Mouse (Mus musculus): ENCODE results near the gene Scg3. TPM values are rescaled to one million over a fixed set of nuclear protein-coding genes. Genes with fewer than 3 reads are reported as not detected.
A peak's percentile ranks its signal among the peaks of the same experiment; 100 is the strongest.

The Scg3 gene
- 123 and 139 TPM in 2 replicates for polyA plus RNA-seq (2015; fragmentation: Nextera tagmentation; extraction: Ambion mirVana)

GRCm38 (mm10) chr9:75683426-75684191, at the start of gene Scg3:
TSS of gene Scg3 (minus strand) at chr9:75684056.
- Histone ChIP-seq H3K9ac (replicated peaks) (peak within 1 kb of the TSS; percentile 85), H3K36me3 (peaks cover 22% of the 10 kb centered on the region), H3K4me2 (replicated peaks) (peak within 1 kb of the TSS; percentile 61), H3K4me1 (replicated peaks) (peaks cover 26% of the 10 kb centered on the region), H3K9me3 (no peaks in the 10 kb centered on the region), H3K4me3 (replicated peaks) (peak within 1 kb of the TSS; percentile 78), H3K27ac (peak within 1 kb of the TSS; percentile 92), H3K27me3 (no peaks in the 10 kb centered on the region)
- WGBS, result 3% methylated on average over 41 of the region's 42 CpGs
- ATAC-seq, result peak; percentile 100

GRCm38 (mm10) chr9:75719952-75720687, 36.3 kb upstream of the Scg3 start:
- Histone ChIP-seq H3K9ac (replicated peaks) (no peak overlapping the region), H3K4me1 (replicated peaks) (no peaks in the 10 kb centered on the region), H3K9me3 (no peaks in the 10 kb centered on the region), H3K27ac (no peak overlapping the region), H3K36me3 (no peaks in the 10 kb centered on the region), H3K27me3 (no peaks in the 10 kb centered on the region), H3K4me3 (replicated peaks) (no peak overlapping the region), H3K4me2 (replicated peaks) (no peak overlapping the region)
- 51% methylated on average over 11 of the region's 11 CpGs for WGBS
- ATAC-seq, result peak; percentile 78

- Histone ChIP-seq H3K4me3 (replicated peaks) (no peak overlapping the region), H3K36me3 (no peaks in the 10 kb centered on the region), H3K4me2 (replicated peaks) (no peak overlapping the region), H3K27ac (no peak overlapping the region), H3K27me3 (no peaks in the 10 kb centered on the region), H3K4me1 (replicated peaks) (no peaks in the 10 kb centered on the region), H3K9ac (replicated peaks) (no peak overlapping the region), H3K9me3 (no peaks in the 10 kb centered on the region)
- 76% methylated on average over 3 of the region's 3 CpGs for WGBS
- ATAC-seq, result no peak
These were observed 35.6 kb upstream of the Scg3 start for GRCm38 (mm10) chr9:75719481-75719880.

- H3K36me3 ChIP-seq, result peaks cover 11% of the 10 kb centered on the region
- 44% methylated on average over 3 of the region's 3 CpGs for WGBS
- H3K9ac ChIP-seq (replicated peaks), result peak overlapping the region; percentile 85
- H3K4me2 ChIP-seq (replicated peaks), result peak overlapping the region; percentile 61
- H3K27me3 ChIP-seq, result no peaks in the 10 kb centered on the region
- ATAC-seq, result no peak
- H3K4me1 ChIP-seq (replicated peaks), result peaks cover 26% of the 10 kb centered on the region
- peak overlapping the region; percentile 78 for H3K4me3 ChIP-seq (replicated peaks)
- H3K9me3 ChIP-seq, result peaks cover 3% of the 10 kb centered on the region; the same call in 1 of the 2 replicates
- H3K27ac ChIP-seq, result peak overlapping the region; percentile 92
These were observed 916 bp upstream of the Scg3 start for GRCm38 (mm10) chr9:75684772-75685171.

DNA sequence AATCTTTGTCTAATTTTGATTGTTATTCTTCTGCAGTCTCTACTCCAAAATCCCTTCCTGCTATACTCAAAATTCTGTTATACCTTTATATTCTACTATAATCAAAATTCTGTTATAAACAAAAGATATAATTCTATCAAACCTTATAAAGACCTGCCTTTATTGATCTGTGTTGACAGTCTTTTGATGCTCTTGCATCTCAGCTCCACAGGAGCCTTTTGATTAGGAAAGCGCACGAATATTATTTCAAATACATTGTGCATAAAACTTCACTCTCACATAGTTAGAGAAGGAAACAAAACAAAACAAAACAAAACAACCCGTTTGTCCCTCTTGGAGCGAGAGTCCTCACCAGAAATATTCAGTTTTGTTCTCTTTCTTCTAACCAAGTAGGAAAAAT, 436 bp upstream of the Scg3 start:
- H3K4me1 ChIP-seq (replicated peaks), result peaks cover 26% of the 10 kb centered on the region
- H3K36me3 ChIP-seq, result peaks cover 15% of the 10 kb centered on the region
- ATAC-seq, result peak; percentile 5; the same call in 1 of the 2 replicates
- no peaks in the 10 kb centered on the region for H3K27me3 ChIP-seq
- H3K4me3 ChIP-seq (replicated peaks), result peak overlapping the region; percentile 78
- peak overlapping the region; percentile 61 for H3K4me2 ChIP-seq (replicated peaks)
- H3K9ac ChIP-seq (replicated peaks), result peak overlapping the region; percentile 85
- no peaks in the 10 kb centered on the region for H3K9me3 ChIP-seq
- peak overlapping the region; percentile 92 for H3K27ac ChIP-seq
- WGBS, result 56% methylated on average over 4 of the region's 4 CpGs

GRCm38 (mm10) chr9:75680606-75681005, 3.2 kb downstream of the Scg3 start:
- no peak overlapping the region for H3K4me3 ChIP-seq (replicated peaks)

DNA sequence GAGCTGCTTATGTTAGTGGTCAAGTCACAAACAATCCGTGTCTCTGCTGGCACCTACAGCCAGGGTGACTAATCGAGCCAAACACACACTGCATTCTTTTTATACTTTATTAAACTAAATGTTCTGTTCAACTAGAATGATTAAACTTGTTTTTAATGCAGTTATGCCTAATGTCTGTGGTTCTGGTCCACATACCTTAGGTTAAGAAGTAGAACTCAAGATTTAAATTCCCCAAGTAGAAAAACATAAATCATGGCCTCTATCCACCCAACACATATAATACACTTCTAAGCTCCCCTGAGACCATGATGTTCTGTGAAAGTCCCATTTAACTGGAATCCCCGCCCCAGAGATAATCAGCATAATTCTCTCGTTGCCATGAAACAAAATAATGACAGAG, 4.2 kb downstream of the Scg3 start:
- H3K27me3 ChIP-seq, result no peaks in the 10 kb centered on the region
- H3K36me3 ChIP-seq, result peaks cover 59% of the 10 kb centered on the region
- WGBS, result 71% methylated on average over 4 of the region's 4 CpGs
- ATAC-seq, result no peak
- H3K9me3 ChIP-seq, result no peaks in the 10 kb centered on the region
- H3K4me2 ChIP-seq (replicated peaks), result no peak overlapping the region
- no peak overlapping the region for H3K4me3 ChIP-seq (replicated peaks)
- H3K27ac ChIP-seq, result no peak overlapping the region
- peaks cover 24% of the 10 kb centered on the region for H3K4me1 ChIP-seq (replicated peaks)
- H3K9ac ChIP-seq (replicated peaks), result no peak overlapping the region

More at GRCm38 (mm10) chr9:75680606-75681005, 3.2 kb downstream of the Scg3 start:
- ATAC-seq, result no peak
- no peaks in the 10 kb centered on the region for H3K27me3 ChIP-seq
- H3K4me1 ChIP-seq (replicated peaks), result peaks cover 26% of the 10 kb centered on the region
- no peak overlapping the region for H3K9ac ChIP-seq (replicated peaks)
- no peak overlapping the region for H3K4me2 ChIP-seq (replicated peaks)
- H3K9me3 ChIP-seq, result no peaks in the 10 kb centered on the region
- WGBS, result 91% methylated on average over 5 of the region's 5 CpGs
- peaks cover 49% of the 10 kb centered on the region for H3K36me3 ChIP-seq
- no peak overlapping the region for H3K27ac ChIP-seq

DNA sequence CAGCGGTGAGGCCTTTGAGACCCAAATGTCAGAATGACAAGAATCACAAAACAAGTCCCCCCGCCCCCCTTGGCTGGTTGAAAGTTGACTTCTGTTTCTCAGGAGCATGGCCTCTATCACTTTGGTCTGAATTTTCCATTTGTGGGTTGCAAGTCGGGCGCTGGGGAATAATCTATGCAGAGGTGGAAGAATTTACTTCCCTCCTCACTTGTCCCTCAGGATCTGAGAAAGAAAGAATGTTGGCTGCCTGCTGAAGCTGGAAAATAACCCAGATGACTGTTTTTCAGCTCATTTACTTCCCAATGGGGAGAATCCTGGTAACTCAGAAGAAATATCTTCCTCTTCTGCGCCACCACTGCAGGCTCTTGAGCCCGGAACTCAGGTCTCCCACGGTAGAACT, 5.5 kb downstream of the Scg3 start:
- no peak for ATAC-seq
- Histone ChIP-seq H3K4me3 (replicated peaks) (no peak overlapping the region), H3K27me3 (no peaks in the 10 kb centered on the region), H3K27ac (no peak overlapping the region), H3K36me3 (peaks cover 72% of the 10 kb centered on the region), H3K9ac (replicated peaks) (no peak overlapping the region), H3K4me1 (replicated peaks) (peaks cover 22% of the 10 kb centered on the region), H3K9me3 (no peaks in the 10 kb centered on the region), H3K4me2 (replicated peaks) (no peak overlapping the region)
- WGBS, result 85% methylated on average over 7 of the region's 7 CpGs

DNA sequence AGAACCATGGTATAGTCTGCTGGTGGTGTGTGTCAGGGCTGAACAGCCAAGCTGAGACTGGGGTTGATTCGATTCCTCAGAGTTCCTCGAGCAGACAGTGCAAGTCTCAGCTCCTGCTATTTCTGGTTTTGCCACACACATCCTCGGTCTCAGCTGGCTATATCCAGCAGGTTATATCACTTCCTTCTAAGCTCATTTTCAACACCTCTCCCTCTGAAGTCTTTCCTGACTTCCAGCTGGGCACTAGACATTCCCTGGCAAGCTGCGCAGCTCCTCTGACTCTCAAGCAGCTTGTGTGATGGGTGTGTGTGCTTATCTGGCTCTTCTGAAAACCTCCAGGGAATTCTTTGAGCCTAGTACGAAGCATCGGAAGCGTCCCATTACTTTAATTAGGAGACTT, 7.6 kb downstream of the Scg3 start:
- H3K4me2 ChIP-seq (replicated peaks), result no peak overlapping the region
- WGBS, result 80% methylated on average over 7 of the region's 7 CpGs

DNA sequence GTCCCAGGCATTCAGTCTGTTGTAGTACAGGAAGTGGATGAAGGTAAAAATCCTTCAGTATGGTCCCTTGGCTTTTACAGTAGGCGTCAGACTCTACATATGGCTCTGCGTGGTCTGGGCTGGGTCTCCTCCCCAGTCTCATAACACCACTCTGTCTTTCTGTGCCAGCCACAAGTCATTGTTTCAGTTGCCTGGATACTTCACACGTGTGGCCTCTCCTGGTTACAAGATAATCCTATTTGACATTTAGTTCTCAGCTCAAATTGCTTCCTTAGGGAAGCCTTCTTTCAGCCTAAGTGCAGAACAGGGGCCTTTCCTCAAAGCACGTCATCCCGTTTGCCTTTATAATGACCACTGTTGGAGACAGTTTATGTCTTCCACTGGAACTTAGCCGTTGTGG, 11.1 kb downstream of the Scg3 start:
- Histone ChIP-seq H3K4me3 (replicated peaks) (no peak overlapping the region), H3K4me2 (replicated peaks) (no peak overlapping the region), H3K4me1 (replicated peaks) (no peaks in the 10 kb centered on the region), H3K36me3 (peaks cover 89% of the 10 kb centered on the region), H3K27ac (no peak overlapping the region), H3K27me3 (no peaks in the 10 kb centered on the region), H3K9me3 (no peaks in the 10 kb centered on the region), H3K9ac (replicated peaks) (no peak overlapping the region)
- ATAC-seq, result 0 out of 2 replicates have a peak, but pooled peaks have one; percentile 57
- 36% methylated on average over 6 of the region's 6 CpGs for WGBS

More for the DNA sequence above, 7.6 kb downstream of the Scg3 start:
- Histone ChIP-seq H3K4me1 (replicated peaks) (peaks cover 10% of the 10 kb centered on the region; the same call in 1 of the 2 replicates), H3K36me3 (peaks cover 87% of the 10 kb centered on the region), H3K9ac (replicated peaks) (no peak overlapping the region), H3K27me3 (no peaks in the 10 kb centered on the region), H3K27ac (no peak overlapping the region), H3K4me3 (replicated peaks) (no peak overlapping the region), H3K9me3 (no peaks in the 10 kb centered on the region)
- no peak for ATAC-seq

- Histone ChIP-seq H3K4me2 (replicated peaks) (no peak overlapping the region), H3K27me3 (no peaks in the 10 kb centered on the region), H3K4me1 (replicated peaks) (no peaks in the 10 kb centered on the region), H3K9me3 (no peaks in the 10 kb centered on the region), H3K4me3 (replicated peaks) (no peak overlapping the region), H3K9ac (replicated peaks) (no peak overlapping the region), H3K27ac (no peak overlapping the region), H3K36me3 (peaks cover 70% of the 10 kb centered on the region)
- WGBS, result 84% methylated on average over 5 of the region's 5 CpGs
- no peak for ATAC-seq
These were observed 17.2 kb downstream of the Scg3 start for GRCm38 (mm10) chr9:75666612-75667011.

DNA sequence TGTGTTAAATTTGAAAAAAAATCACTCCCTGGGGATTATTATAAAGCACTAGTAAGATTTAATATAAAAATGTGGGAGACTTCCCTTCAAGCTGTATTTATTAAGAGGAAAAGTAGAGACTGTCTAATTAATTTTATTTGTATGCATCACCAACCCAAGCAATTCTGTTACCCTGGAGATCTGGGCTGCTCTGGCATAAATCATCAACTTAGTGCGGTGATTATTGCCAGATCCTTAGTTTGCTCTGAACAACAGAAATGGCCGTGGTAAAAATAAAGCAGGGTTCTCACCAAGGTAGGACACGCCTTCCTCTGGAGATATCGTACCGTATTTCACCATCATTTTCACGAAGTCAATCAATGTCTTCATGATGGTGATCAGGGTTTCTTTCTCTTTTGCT, 18.5 kb downstream of the Scg3 start:
- ATAC-seq, result no peak
- no peaks in the 10 kb centered on the region for H3K27me3 ChIP-seq
- peaks cover 74% of the 10 kb centered on the region for H3K36me3 ChIP-seq
- no peaks in the 10 kb centered on the region for H3K4me1 ChIP-seq (replicated peaks)
- no peaks in the 10 kb centered on the region for H3K9me3 ChIP-seq
- no peak overlapping the region for H3K4me3 ChIP-seq (replicated peaks)
- H3K27ac ChIP-seq, result no peak overlapping the region
- no peak overlapping the region for H3K9ac ChIP-seq (replicated peaks)
- WGBS, result 85% methylated on average over 6 of the region's 6 CpGs
- H3K4me2 ChIP-seq (replicated peaks), result no peak overlapping the region
